Mouse (Mus musculus) kidney, embryonic 15.5 days (tissue): ENCODE data around the gene Kcnk4. TPM values are rescaled to one million over a fixed set of nuclear protein-coding genes. Genes with fewer than 3 reads are reported as not detected.

Source experiments
- ATAC-seq: fragments of 200-750 bp; cut with Nextera tagmentation; replicated peaks from 2 replicates; pipeline ENCODE4 v1.8.0; 2017; ENCODE audit warnings: moderate TSS enrichment; ENCODE audit not compliant: low FRiP score
- H3K27ac ChIP-seq: fragments of 300-500 bp; sonication (generic); 2 replicates; pipeline ENCODE4 v1.5.1; 2015; ENCODE audit warnings: mild to moderate bottlenecking, inconsistent platforms
- H3K27me3 ChIP-seq: fragments of 300-500 bp; sonication (generic); 2 replicates; pipeline ENCODE4 v1.6.1; 2015; ENCODE audit warnings: inconsistent platforms
- H3K36me3 ChIP-seq: fragments of 300-500 bp; sonication (generic); 2 replicates; pipeline ENCODE4 v1.6.1; 2015; ENCODE audit warnings: inconsistent platforms
- H3K4me1 ChIP-seq: fragments of 300-500 bp; sonication (generic); 2 replicates; pipeline ENCODE4 v1.6.1; 2015; ENCODE audit warnings: inconsistent platforms
- H3K4me2 ChIP-seq: fragments of 300-500 bp; sonication (generic); 2 replicates; pipeline ENCODE4 v1.6.1; 2015; ENCODE audit warnings: moderate library complexity, mild to moderate bottlenecking, inconsistent platforms
- H3K4me3 ChIP-seq: fragments of 300-500 bp; sonication (generic); replicated peaks from 2 replicates; pipeline ENCODE4 v1.5.1; 2015; ENCODE audit warnings: mild to moderate bottlenecking, inconsistent platforms
- H3K9ac ChIP-seq: fragments of 300-500 bp; sonication (generic); 2 replicates; pipeline ENCODE4 v1.6.1; 2015; ENCODE audit warnings: mild to moderate bottlenecking, inconsistent platforms
- H3K9me3 ChIP-seq: fragments of 300-500 bp; sonication (generic); replicated peaks from 2 replicates; pipeline ENCODE4 v1.6.1; 2016; ENCODE audit warnings: inconsistent platforms
- WGBS: fragments of 180-500 bp; shearing (Covaris S2); methylation state at CpG from one replicate; pipeline ENCODE4 v1.1.7; 2015; ENCODE audit warnings: mixed read lengths; 5-methylcytosine and 5-hydroxymethylcytosine counted together
- microRNA-seq: library from miRNA; unstranded; fragments of <30 nt; microRNA quantifications from one replicate; pipeline ENCODE4, GENCODE M21; 2016
- polyA plus RNA-seq: library from polyadenylated mRNA; unstranded; fragments of >200 nt; fragmentation: Nextera tagmentation; extraction: Ambion mirVana; gene quantifications from 2 replicates; pipeline ENCODE4 v1.2.1, GENCODE M21; 2015

Gene Kcnk4
- polyA plus RNA-seq, 1 experiment from 2014 or later, result 0.45 TPM

DNA sequence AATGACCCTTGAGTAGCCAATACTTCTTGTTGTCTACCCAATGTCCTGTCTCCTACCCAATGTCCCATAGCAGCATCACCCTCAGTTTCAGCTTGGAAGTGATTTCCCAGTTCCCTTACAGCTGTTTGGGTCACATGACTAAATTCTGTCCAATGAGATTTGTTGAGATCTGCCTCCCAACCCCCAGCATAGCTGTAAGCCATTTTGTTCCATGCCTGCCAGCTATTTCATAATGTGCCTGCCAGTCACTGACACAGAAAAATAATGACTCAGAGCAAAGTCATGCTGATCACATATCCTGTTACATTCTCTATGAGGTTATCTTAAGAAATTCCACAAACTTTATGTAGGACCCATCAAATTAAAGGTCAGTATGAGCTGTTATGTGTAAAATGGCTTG is 57.5 kb downstream of the Kcnk4 start:
- Histone ChIP-seq H3K4me3 (no peak overlapping the region), H3K9ac (no peak overlapping the region), H3K4me2 (no peak overlapping the region), H3K27ac (no peak overlapping the region), H3K27me3 (no peaks in the 10 kb centered on the region), H3K9me3 (no peaks in the 10 kb centered on the region; the same call in 1 of the 2 replicates), H3K36me3 (no peaks in the 10 kb centered on the region), H3K4me1 (peaks cover 5% of the 10 kb centered on the region)
- ATAC-seq, result no peak

DNA sequence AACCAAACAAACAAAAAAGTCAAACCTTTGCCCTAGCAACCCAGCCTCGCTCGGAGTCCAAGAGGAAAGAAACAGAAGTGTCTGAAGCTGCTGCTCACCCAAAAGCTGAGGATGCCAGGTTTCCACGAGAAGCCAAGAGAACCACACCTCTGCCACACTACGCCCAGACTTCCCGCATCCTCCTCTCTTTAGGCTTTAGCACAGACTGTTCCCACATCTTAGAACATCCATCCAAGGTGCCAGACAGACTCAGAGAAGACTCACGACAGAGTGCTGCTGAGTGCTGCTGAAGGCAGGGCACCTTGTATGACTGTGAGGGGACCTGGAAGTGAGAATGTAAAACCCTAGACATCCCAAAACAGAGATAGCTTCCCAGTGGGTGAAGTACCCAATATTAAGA is 58.5 kb downstream of the Kcnk4 start:
- no peak for ATAC-seq
- no peaks in the 10 kb centered on the region for H3K27me3 ChIP-seq
- no peak overlapping the region for H3K27ac ChIP-seq
- H3K4me2 ChIP-seq, result no peak overlapping the region
- H3K4me1 ChIP-seq, result peaks cover 9% of the 10 kb centered on the region
- H3K36me3 ChIP-seq, result no peaks in the 10 kb centered on the region
- H3K4me3 ChIP-seq, result no peak overlapping the region
- H3K9ac ChIP-seq, result no peak overlapping the region
- 86% methylated on average over 6 of the region's 6 CpGs for WGBS
- no peaks in the 10 kb centered on the region; the same call in 1 of the 2 replicates for H3K9me3 ChIP-seq

- peaks cover 13% of the 10 kb centered on the region for H3K4me1 ChIP-seq
- ATAC-seq, result no peak
- H3K4me3 ChIP-seq, result no peak overlapping the region
- no peak overlapping the region for H3K9ac ChIP-seq
- H3K27me3 ChIP-seq, result no peaks in the 10 kb centered on the region
- no peak overlapping the region for H3K4me2 ChIP-seq
- no peaks in the 10 kb centered on the region for H3K9me3 ChIP-seq
- WGBS, result 75% methylated on average over 1 of the region's 1 CpGs
- no peaks in the 10 kb centered on the region for H3K36me3 ChIP-seq
- no peak overlapping the region for H3K27ac ChIP-seq
These were observed 60.1 kb downstream of the Kcnk4 start for GRCm38 (mm10) chr19:6874257-6874656.

Small RNA genes within 50 kb of the gene (microRNA-seq; reads per million reads assigned to microRNA genes)
- 1.0 reads per million for gene Mir6990

Other genes with a start within 250 kb of the Kcnk4 start
- 19.2 and 22.3 TPM in 2 replicates for gene Rps6ka4, start 93.9 kb downstream of the Kcnk4 start, polyA plus RNA-seq
- gene Ccdc88b, start 76.3 kb downstream of the Kcnk4 start, polyA plus RNA-seq, result 0.74 and 1.2 TPM in 2 replicates
- gene Trmt112, start 24.8 kb downstream of the Kcnk4 start, polyA plus RNA-seq, result 148 and 167 TPM in 2 replicates
- 268 and 275 TPM in 2 replicates for gene Prdx5, start 24.4 kb downstream of the Kcnk4 start, polyA plus RNA-seq
- 14.8 and 15.3 TPM in 2 replicates for gene Esrra, start 12.7 kb downstream of the Kcnk4 start, polyA plus RNA-seq
- gene Catsperz, start 9.1 kb downstream of the Kcnk4 start, polyA plus RNA-seq, result 2.0 and 3.1 TPM in 2 replicates
- 68.4 and 75.5 TPM in 2 replicates for gene Bad, start 7.3 kb upstream of the Kcnk4 start, polyA plus RNA-seq
- 30.4 and 32.9 TPM in 2 replicates for gene Gpr137, start 8.0 kb upstream of the Kcnk4 start, polyA plus RNA-seq
- 139 and 160 TPM in 2 replicates for gene Ppp1r14b, start 40.5 kb upstream of the Kcnk4 start, polyA plus RNA-seq
- 42.5 and 44.8 TPM in 2 replicates for gene Plcb3, start 42.0 kb upstream of the Kcnk4 start, polyA plus RNA-seq
- gene Fkbp2, start 46.0 kb upstream of the Kcnk4 start, polyA plus RNA-seq, result 129 and 137 TPM in 2 replicates
- gene Vegfb, start 53.1 kb upstream of the Kcnk4 start, polyA plus RNA-seq, result 39.5 and 41.0 TPM in 2 replicates
- 22.5 and 24.1 TPM in 2 replicates for gene Dnajc4, start 58.1 kb upstream of the Kcnk4 start, polyA plus RNA-seq
- 25.4 and 27.4 TPM in 2 replicates for gene Nudt22, start 61.6 kb upstream of the Kcnk4 start, polyA plus RNA-seq
- gene Trpt1, start 61.6 kb upstream of the Kcnk4 start, polyA plus RNA-seq, result 11.2 and 12.1 TPM in 2 replicates
- gene Fermt3, start 85.0 kb upstream of the Kcnk4 start, polyA plus RNA-seq, result 6.9 and 8.3 TPM in 2 replicates
- gene Stip1, start 105.5 kb upstream of the Kcnk4 start, polyA plus RNA-seq, result 290 and 298 TPM in 2 replicates
- gene Macrod1, start 122.3 kb upstream of the Kcnk4 start, polyA plus RNA-seq, result 13.9 and 14.8 TPM in 2 replicates
- 4.4 and 5.0 TPM in 2 replicates for gene Flrt1, start 171.2 kb upstream of the Kcnk4 start, polyA plus RNA-seq